Mouse (Mus musculus) ovary, postnatal 10 days (tissue): Measurements from ENCODE around the gene BC051142.
"Not testable (repeated sequence)": the region's sequence is repeated elsewhere in the genome, so short reads cannot be mapped to it uniquely, and the experiment has no call there.

ENCODE experiments used
- DNase-seq: peaks from one replicate; pipeline ENCODE4 v3.0.0; 2022; ENCODE audit warnings: low spot score

The BC051142 gene

DNA sequence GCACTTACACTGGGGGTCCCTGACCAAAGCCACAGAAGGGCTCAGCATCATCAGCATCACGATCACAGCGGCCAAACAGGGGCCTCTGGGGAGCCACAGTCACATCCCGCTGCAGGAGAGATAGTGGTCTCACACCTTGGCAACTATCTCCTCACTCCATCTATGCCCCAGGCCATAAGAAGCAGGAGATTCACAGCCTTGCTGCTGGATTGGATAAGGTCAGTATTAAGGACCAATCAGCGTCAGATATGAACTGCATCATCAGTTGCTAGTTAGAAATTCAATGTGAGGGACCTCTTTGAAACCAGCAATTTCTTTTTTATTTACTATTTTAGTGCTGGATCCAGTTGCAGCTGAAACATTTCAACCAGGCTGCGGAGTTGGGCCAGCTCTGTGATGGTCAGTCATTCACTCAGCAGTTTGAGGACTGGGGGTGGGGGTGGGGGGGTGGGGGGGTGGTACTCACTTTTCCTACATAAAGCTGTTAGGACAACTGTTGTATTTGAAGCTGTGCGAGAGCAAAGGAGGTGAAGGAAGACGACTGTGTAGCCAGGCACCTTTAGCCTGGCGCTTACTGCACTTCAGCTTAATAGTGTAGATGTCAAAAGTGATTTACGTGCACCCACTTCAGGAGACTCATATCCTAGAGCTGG is 436 bp upstream of the BC051142 start:
- no peak for DNase-seq

DNA sequence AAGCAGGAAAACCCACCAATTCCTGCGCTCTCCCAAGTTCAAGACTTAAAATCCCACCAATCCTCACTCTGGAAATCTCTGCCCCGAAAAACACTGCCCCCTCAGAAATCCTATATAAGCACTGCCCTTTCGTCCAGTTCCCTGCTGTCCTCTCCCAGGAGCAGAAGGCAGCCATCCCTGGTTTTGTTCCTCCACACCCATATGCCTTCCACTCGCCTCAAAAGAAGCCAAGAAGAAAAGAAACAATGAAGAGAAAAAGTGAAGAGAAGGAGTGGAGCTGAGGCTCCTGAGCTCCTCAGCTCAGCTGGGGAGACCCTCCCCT is 735 bp downstream of the BC051142 start:
- no peak for DNase-seq

DNA sequence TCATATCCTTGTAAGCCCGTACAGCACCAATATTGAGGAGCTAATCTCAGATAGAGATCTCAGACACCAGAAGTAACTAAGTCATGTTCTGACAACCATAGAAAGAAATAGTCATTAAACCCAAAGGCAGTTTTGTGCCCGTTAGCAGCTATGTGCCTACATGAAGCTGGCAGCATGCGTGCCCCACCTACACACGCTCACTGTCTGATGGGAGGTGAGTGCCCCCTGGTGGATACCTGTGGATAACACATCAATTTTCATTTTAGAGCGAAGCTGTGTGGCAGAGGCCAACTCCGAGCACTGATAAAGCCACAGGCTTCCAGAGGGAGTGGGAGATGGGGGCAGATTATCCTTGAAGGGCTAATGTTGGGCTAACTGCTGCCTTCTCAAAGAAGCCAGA is 12.5 kb downstream of the BC051142 start:
- DNase-seq = peak; percentile 18

DNA sequence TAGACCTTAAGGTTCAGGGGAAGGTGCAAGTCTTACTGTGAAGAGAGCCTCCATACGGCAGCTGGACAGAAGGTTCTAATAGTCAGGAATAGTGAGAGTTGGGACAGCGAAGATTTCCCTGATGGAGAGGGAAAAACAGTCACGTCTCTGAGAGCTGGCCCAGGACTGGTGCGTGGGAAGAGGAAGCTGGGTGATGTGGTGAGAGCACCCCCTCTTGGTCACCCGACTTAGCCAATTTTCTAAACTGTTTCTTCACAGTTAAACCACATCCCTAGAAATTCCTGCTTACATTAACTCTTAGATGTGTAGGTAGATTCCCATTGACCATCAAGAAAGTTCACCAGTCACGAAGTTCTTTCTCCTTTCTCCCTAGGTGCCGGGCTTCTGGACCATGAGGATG is 21.4 kb downstream of the BC051142 start:
- DNase-seq = no peak

DNA sequence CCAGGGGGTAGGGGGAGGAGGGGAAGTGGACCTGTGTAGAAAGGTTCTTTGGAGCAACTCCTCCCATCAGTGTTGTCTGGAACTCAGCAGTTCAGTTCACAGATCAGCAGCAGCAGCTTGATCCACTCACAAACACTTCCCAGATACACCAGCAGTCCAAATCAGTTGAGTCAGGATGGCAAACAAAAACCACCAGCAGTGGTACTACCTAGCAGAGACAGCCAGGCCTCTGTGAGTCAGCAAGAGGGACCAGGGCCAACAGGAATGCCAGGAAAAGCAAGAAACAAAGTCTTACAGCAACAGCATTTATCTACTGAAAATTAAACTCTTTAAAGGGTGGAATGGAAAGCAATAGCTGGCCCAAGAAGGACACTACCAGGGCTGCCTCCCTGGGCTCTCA is 29.0 kb downstream of the BC051142 start:
- DNase-seq = no peak

DNA sequence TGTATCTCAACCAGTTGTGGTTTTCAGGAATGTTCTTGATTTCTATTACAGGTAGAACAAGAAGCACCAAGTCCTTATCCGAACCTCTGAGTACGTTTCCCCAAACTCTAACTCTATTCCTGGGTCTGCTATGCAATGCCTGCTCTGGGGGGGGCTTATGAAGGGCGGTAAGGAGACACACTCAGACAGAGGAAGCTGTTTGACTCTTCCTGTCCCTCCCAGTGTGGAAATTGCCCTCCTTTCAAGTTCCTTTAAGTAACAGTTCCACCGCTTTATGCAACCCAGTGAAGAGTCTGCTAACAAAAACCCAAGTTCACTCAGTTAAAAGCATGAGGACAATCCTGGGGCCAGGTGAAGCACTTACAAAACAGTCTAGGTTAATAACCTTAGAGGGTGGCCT is 38.5 kb downstream of the BC051142 start:
- no peak for DNase-seq

DNA sequence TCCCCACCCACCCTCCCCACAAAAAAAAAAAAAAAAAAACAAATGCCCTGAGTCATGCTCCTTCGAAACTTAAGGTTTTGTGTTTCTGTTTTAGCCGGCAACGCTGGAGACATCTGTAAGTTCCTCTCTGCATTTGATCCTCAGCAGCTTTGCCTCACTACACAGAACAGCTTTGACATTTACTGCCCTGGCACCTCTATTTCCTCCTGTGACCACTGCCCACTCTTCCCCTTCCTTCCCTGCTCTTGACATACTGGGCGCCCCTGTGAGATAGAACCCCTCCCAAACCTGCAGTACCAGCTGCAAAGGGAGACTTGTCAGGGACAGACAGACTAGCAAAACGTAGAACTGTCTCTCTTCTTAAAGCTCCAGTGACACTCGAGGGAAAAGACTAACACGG is 39.0 kb downstream of the BC051142 start:
- DNase-seq = no peak

DNA sequence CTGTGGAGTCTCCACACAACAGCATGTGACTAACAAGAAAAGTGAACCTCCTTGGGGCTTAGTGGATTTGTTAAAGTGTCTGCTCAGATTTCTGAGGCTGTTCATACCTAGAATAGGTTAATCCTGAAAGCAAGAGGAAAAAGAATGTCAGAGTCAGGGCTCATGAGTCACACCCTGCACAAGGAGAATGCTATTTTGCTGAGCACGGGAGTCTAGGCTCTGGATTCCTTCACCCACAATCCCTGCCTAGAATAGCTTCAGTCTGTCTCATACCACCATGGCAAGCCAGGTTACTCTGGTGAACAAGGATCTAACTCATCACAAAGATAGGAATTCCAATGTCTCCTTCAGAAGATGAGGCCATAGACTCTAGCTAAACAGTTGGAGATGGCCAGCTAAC is 40.0 kb downstream of the BC051142 start:
- no peak for DNase-seq

DNA sequence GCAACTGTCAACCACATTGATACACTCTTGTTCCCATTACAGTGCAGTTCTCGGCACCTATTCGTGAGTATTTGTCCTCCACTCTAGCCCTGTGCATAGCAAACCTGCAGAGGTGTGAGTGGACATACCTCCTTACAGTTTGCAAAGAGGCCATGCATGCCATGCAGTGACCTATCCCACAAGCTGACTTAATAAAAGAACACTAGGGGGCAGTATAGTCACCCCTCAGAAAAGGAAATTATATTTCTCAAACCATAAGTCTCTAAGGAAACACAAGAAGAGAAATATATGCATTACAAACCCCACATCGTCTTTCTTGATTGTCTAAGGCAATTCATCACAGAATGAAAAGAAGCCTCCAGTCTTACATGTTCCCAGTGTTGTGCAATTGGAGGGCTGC is 41.2 kb downstream of the BC051142 start:
- DNase-seq = no peak

DNA sequence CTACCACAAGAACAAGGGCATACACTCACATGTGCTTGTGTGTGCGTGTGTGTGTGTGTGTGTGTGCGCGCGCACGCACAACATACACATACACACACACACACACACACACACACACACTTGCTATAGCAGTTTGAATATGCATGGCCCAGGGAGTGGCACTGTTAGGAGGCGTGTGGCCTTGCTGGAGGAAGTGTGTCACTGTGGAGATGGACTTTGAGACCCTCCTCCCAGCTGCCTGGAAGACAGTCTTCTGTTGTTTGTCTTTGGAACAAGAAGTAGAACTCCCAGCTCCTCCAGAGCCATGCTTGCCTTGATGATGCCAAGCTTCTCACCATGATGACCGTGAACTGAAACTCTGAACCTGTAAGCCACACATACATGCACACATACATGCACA is 43.4 kb downstream of the BC051142 start:
- DNase-seq = no peak

DNA sequence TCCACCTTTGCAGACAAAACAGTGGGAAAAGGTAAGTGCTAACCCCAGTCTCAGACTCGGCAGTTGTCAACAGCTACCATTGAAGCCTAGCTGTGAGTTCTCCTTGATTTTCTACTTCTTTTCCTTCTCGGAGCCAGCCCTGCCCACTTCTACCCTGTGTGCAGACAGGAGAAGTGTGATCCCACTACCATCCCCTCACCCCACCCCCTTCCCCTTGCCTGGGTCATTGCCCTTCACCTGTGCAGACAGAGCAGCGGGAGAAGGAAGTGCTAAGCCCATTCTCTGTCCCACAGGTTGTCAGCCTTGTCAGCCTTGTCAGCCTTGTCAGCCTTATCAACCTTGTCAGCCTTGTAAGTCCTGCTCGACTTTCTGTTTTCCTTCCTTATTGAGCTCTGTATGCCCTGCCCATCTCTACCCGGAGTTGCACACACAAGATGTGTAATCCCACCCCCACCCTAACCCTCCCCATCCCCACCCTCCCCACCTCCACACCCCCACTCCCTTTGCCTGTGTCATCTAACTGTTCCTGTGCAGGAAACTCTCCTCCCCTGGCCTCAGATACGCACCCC is 49.9 kb downstream of the BC051142 start:
- DNase-seq = no peak

DNA sequence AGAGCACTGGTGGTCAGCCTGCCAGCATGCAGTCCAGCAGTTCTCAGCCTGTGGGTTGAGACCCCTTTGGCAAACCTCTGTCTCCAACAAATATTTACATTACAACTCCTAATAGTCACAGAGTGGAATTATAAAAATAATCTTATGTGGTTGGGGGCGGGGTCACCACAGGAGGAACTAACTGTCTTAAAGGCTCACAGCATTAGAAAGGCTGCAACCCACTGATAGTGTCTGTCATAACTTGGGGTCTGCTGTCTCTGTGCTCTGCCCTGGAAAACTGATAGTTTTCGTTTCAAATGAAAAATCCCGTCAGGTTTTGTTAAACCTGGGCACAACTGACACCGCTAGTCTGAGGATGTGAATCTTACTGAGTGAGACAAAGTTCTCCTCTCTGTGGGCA is 59.0 kb downstream of the BC051142 start:
- no peak for DNase-seq

DNA sequence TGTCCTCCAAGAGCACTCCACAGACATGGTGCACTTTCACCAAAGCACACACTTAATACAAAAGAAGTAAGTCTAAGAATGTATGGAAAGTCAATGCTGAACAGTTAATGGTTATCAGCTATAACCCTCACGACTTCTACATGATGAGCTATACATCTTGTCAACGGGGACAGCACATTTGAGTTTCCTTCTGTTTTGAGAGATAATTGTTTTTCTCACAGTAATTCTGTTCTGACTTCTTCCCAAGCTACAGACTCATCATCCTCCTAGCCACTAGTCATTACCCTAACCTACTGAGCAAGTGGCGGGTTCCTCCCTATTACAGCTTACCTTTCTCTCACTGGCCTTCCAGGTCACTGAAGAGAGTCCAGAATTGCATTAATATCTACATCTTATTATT is 60.6 kb downstream of the BC051142 start:
- DNase-seq = no peak

DNA sequence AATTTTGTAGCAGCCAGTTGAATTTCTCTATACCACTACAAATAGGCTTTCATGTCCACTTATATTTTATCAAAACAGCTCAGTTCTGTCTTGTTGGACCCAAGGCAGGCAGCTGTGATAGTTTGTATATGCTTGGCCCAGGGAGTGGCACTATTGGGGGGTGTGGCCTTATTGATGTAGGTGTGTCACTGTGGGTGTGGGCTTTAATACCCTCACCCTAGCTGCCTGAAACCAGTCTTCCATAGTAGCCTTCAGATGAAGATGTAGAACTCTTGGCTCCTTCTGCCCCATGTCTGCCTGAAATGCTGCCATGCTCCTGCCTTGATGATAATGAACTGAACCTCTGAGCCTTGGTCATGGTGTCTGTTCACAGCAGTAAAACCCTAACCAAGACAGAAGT is 67.3 kb downstream of the BC051142 start:
- not testable (repeated sequence) for DNase-seq

DNA sequence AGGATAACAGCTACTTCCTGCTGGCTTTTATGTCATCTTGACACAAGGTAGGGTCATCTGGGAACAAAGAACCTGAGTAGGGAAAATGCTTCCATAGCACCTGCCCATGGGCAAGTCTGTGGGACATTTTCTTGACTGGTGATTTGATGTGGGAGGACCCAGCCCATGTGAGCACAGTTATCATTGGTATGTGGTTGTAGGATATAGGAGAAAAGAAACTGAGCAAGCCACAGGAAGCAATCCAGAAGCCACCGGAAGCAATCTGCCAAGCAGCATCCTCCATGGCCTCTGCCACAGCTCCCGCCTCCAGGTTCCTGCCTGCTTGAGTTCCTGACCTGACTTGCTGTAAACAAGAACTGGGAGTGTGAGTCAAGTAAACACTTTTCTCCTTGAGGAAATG is 71.9 kb downstream of the BC051142 start:
- DNase-seq = no peak

DNA sequence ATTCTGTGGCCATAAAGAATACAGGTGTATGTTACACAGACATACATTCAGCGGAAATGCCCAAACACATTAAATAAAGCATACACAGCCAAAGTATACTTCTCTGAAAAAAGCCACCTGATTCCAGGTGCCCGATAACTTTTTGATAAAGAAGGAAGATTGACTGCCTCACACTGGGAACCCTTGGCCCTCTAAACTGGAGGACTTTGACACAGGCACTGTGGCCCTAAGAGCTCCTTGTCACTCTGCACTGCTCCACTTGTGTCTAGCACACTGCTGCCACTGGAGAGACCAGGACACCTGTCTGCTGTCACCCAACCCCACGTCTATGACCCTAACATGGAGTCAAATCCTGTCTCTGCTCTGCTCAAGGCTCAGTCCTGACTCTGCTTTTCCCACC is 76.4 kb downstream of the BC051142 start:
- no peak for DNase-seq

DNA sequence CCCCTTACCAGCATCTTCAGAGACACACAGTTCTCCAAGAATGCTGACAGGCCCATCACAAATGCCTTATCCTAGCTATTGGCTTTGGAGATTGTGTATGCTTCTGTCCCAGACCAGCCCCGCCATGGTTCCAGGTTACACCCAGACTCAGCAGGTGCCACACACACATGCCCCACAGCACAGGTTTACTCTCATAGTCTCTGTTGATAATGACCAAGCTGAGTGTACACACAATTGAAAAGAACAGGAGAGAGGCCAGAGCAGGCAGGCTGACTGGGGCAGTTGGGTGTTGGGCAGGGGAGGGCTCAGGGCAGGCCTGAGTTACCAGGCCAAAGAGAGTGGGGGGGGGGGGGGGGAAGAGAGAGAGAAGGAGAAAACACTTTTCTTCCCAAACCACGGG is 77.8 kb downstream of the BC051142 start:
- no peak for DNase-seq

DNA sequence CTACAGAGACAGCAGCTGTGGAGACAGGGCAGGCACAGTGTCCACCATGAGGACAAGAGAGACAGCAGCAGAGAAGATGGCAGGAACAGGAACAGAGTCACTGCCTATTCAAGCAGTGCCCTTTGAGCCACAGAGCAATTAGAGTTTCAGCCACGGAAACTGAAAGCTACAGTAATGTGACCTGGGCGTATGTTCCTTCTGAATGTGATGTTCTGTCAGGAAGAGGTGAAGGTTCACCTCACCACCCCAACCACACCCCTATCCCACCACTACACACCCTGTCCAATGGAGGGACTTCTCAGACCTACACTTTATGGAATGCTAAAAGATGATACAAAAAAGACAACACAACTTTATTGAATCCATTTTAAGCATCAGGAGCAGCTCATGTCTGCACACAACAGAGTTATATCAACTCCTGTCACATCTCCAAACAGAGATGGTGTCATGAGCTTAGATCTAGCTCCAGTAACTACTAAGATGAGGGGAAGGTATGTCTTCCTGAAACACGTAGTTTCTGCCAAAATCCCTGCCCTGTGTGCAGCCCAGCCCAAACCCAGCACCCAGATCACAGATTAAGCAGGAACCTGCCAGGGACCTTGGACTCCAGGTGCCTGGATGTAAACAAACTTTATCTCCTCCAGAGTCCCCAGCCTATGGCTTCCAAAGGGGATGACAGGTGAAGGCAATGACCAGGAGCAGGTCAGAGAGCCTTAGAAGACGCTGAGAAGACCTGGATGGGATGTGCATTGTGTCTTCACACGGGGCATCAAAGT is 78.8 kb downstream of the BC051142 start, which contains the start of gene Btnl4:
TSS of gene Btnl4 (minus strand) at position 81 of the 776 bp plus-strand sequence.
- DNase-seq = not testable (repeated sequence)

DNA sequence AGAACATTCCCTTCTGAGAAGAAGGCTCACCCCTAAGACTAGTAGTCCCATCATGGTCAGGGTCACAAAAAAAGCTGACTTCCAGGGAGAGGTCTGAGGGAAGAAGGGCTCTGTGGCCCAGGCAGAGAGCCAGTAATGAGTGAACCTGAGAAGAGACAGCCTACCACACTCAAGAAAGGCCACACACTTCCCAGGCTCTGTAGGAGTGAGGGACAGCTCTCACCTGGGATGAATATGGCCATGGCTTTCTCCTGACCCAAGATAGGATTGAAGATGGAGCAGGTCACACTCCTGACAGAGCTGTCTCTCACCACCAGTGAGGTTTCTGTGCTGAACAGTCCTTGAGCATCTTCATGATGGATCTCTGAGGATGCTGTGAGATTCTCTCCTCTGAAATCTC is 94.2 kb downstream of the BC051142 start:
- DNase-seq = no peak

DNA sequence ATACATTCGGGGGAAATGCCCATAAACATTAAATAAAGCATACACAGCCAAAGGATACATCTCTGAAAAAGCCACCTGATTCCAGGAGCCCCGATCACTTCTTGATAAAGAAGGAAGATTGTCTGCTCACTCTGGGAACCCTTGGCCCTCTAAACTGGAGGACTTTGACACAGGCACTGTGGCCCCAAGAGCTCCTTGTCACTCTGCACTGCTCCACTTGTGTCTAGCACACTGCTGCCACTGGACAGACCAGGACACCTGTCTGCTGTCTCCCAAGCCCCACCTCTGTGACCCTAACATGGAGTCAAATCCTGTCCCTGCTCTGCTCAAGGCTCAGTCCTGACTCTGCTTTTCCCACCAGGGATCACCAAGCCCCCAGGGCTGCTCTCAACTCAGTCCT is 96.5 kb downstream of the BC051142 start:
- not testable (repeated sequence) for DNase-seq

DNA sequence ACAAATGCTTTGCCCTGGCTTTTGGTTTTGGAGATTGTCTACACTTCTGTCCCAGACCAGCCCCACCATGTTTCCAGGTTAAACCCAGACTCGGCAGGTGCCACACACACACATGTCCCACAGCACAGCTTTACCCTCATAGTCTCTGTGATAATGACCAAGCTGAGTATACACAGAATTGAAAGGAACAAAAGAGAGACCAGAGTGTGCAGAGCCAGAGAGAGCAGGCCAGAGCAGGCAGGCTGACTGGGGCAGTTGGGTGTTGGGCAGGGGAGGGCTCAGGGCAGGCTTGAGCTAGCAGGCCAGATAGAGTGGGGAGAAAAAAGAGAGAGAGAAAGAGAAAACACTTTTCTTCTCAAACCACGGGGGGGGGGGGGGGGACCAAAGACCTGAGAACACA is 97.9 kb downstream of the BC051142 start:
- no peak for DNase-seq

DNA sequence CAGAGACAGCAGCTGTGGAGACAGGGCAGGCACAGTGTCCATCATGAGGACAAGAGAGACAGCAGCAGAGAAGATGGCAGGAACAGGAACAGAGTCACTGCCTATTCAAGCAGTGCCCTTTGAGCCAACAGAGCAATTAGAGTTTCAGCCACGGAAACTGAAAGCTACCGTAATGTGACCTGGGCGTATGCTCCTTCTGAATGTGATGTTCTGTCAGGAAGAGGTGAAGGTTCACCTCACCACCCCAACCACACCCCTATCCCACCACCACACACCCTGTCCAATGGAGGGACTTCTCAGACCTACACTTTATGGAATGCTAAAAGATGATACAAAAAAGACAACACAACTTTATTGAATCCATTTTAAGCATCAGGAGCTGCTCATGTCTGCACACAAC is 98.7 kb downstream of the BC051142 start:
- not testable (repeated sequence) for DNase-seq

DNA sequence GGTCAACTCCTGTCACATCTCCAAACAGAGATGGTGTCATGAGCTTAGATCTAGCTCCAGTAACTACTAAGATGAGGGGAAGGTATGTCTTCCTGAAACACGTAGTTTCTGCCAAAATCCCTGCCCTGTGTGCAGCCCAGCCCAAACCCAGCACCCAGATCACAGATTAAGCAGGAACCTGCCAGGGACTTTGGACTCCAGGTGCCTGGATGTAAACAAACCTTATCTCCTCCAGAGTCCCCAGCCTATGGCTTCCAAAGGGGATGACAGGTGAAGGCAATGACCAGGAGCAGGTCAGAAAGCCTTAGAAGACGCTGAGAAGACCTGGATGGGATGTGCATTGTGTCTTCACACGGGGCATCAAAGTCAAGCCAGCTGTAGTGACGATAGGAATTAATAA is 99.1 kb downstream of the BC051142 start:
- DNase-seq = not testable (repeated sequence)

DNA sequence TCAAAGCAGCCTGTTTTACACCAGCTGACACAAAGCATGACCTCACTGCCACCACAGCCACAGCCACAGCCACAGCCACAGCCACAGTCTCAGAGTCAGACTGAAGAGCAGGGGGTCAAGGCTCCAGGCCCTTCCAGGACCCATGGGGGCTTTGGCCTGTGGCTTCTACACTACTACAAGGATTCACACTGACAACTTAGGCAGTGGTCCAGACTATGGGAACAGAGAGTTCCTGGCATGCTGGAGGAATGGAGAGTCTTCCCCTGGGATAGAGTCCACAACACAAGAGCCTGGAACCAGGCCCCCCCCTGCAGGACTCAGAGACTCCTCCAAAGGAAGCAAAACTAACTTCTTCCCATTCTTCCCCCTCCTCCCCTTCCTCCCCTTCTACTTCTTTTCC is 109.0 kb downstream of the BC051142 start:
- no peak for DNase-seq
